Mouse (Mus musculus) urinary bladder, postnatal 4 days (tissue): ENCODE results near the gene Gm18596.
"Not testable (repeated sequence)": the region's sequence is repeated elsewhere in the genome, so short reads cannot be mapped to it uniquely, and the experiment has no call there.

Source experiments
- DNase-seq, 2 experiments: peaks; one replicate each; pipeline ENCODE4 v3.0.0; 2021 to 2022; ENCODE audit warnings: low spot score in 2 of 2

The Gm18596 gene

GRCm38 (mm10) chr10:77741924-77742688 is at the start of gene Gm18596:
TSS of gene Gm18596 (minus strand) at chr10:77742638.
- peak in 1 of 2 experiments; percentile 15 for DNase-seq

- DNase-seq, result no peak
These were observed 46.2 kb upstream of the Gm18596 start for GRCm38 (mm10) chr10:77788621-77789020.

- DNase-seq, result not testable (repeated sequence)
These were observed 45.4 kb upstream of the Gm18596 start, which contains the start of gene Gm7137 for GRCm38 (mm10) chr10:77787876-77788275. TSS of gene Gm7137 (minus strand) at chr10:77788200.

GRCm38 (mm10) chr10:77783396-77783795 is 41.0 kb upstream of the Gm18596 start:
- not testable (repeated sequence) for DNase-seq

- not testable (repeated sequence) for DNase-seq
These were observed 40.0 kb upstream of the Gm18596 start, which contains the start of gene Gm3250 for GRCm38 (mm10) chr10:77782442-77782841. TSS of gene Gm3250 (minus strand) at chr10:77782542.

GRCm38 (mm10) chr10:77776844-77777243 is 34.4 kb upstream of the Gm18596 start, which contains the start of gene Gm7138:
TSS of gene Gm7138 (minus strand) at chr10:77776944.
- not testable (repeated sequence) for DNase-seq

- not testable (repeated sequence) for DNase-seq
These were observed 29.7 kb upstream of the Gm18596 start for GRCm38 (mm10) chr10:77772142-77772541.

GRCm38 (mm10) chr10:77771225-77771624 is 28.8 kb upstream of the Gm18596 start, which contains the start of gene Gm3238:
TSS of gene Gm3238 (minus strand) at chr10:77771325.
- not testable (repeated sequence) for DNase-seq

- no peak for DNase-seq
These were observed 27.3 kb upstream of the Gm18596 start for GRCm38 (mm10) chr10:77769727-77770126.

- DNase-seq, result not testable (repeated sequence)
These were observed 17.1 kb upstream of the Gm18596 start, which contains the start of gene Gm3233 for GRCm38 (mm10) chr10:77759582-77759981. TSS of gene Gm3233 (minus strand) at chr10:77759682.

GRCm38 (mm10) chr10:77753448-77753847 is 11.0 kb upstream of the Gm18596 start:
- DNase-seq, result no peak

GRCm38 (mm10) chr10:77752312-77752711 is 9.9 kb upstream of the Gm18596 start:
- DNase-seq, result not testable (repeated sequence)

GRCm38 (mm10) chr10:77751254-77751653 is 8.8 kb upstream of the Gm18596 start, which contains the start of gene Gm9736:
TSS of gene Gm9736 (minus strand) at chr10:77751354.
- not testable (repeated sequence) for DNase-seq

- not testable (repeated sequence) for DNase-seq
These were observed 8.2 kb upstream of the Gm18596 start for GRCm38 (mm10) chr10:77750686-77751085.

GRCm38 (mm10) chr10:77738929-77739328 is 3.5 kb downstream of the Gm18596 start:
- DNase-seq, result no peak

GRCm38 (mm10) chr10:77735928-77736327 is 6.5 kb downstream of the Gm18596 start:
- DNase-seq, result no peak

- DNase-seq, result no peak
These were observed 13.2 kb downstream of the Gm18596 start for GRCm38 (mm10) chr10:77729241-77729640.

- DNase-seq, result no peak
These were observed 14.2 kb downstream of the Gm18596 start for GRCm38 (mm10) chr10:77728280-77728679.

- DNase-seq, result no peak
These were observed 16.3 kb downstream of the Gm18596 start, which contains the start of gene Gm10100 for GRCm38 (mm10) chr10:77726186-77726585. TSS of gene Gm10100 (plus strand) at chr10:77726486.

- no peak for DNase-seq
These were observed 17.6 kb downstream of the Gm18596 start for GRCm38 (mm10) chr10:77724855-77725254.

- not testable (repeated sequence) for DNase-seq
These were observed 22.1 kb downstream of the Gm18596 start, which contains the start of gene Krtap12-1 for GRCm38 (mm10) chr10:77720299-77720698. TSS of gene Krtap12-1 (plus strand) at chr10:77720599.

- no peak for DNase-seq
These were observed 26.9 kb downstream of the Gm18596 start, which contains the start of gene Gm10142 for GRCm38 (mm10) chr10:77715507-77715906. TSS of gene Gm10142 (plus strand) at chr10:77715807.

GRCm38 (mm10) chr10:77713734-77714133 is 28.7 kb downstream of the Gm18596 start:
- DNase-seq, result no peak
